Mouse (Mus musculus) myocyte (in vitro differentiated cells): ENCODE measurements at regions not wholly inside any gene's neighbourhood (a gene's known extent, or its start where the extent isn't known, plus 50 kb on each side); places are given as distances from the start of the nearest gene placed in this dataset.
A peak's percentile ranks its signal among the peaks of the same experiment; 100 is the strongest.

ENCODE experiments used
- H3K27me3 ChIP-seq: one replicate; pipeline ENCODE4 v1.6.1; 2011; ENCODE audit not compliant: control insufficient read depth, insufficient read depth, insufficient read length
- H3K36me3 ChIP-seq: one replicate; pipeline ENCODE4 v1.6.1; 2011; ENCODE audit not compliant: control insufficient read depth, insufficient read depth
- H3K4me2 ChIP-seq: one replicate; pipeline ENCODE4 v1.6.1; 2011; ENCODE audit warnings: low read depth, control low read depth
- H3K4me3 ChIP-seq: one replicate; pipeline ENCODE4 v1.5.1; 2011; ENCODE audit warnings: mild to moderate bottlenecking, control low read depth, moderate library complexity
- H3K79me2 ChIP-seq: one replicate; pipeline ENCODE4 v1.6.1; 2011; ENCODE audit not compliant: control insufficient read depth, insufficient read depth
- H3ac ChIP-seq: one replicate; pipeline ENCODE4 v1.6.1; 2011; ENCODE audit not compliant: control insufficient read depth, insufficient read length
- CEBPB ChIP-seq: IDR thresholded peaks from 2 replicates; pipeline ENCODE4 v1.6.1; 2011; ENCODE audit warnings: mild to moderate bottlenecking, moderate library complexity; ENCODE audit not compliant: poor library complexity, insufficient read depth, severe bottlenecking
- E2F4 ChIP-seq: IDR thresholded peaks from one replicate; pipeline ENCODE4 v1.6.1; 2011; ENCODE audit warnings: mild to moderate bottlenecking, control low read depth, moderate library complexity; ENCODE audit not compliant: insufficient read depth
- MAX ChIP-seq: IDR thresholded peaks from one replicate; pipeline ENCODE4 v1.6.1; 2011; ENCODE audit warnings: low read depth, mild to moderate bottlenecking, control low read depth
- MYOD1 ChIP-seq, 3 experiments: IDR thresholded peaks; one replicate each; pipeline ENCODE4 v1.6.1; 2011; ENCODE audit warnings: control low read depth in 2 of 3, low read depth in 2 of 3, mild to moderate bottlenecking in 2 of 3, moderate library complexity in 1 of 3; ENCODE audit not compliant: insufficient read length in 2 of 3, control insufficient read depth in 1 of 3
- MYOG ChIP-seq, 3 experiments: IDR thresholded peaks; one replicate each; pipeline ENCODE4 v1.6.1; 2011; ENCODE audit warnings: control low read depth in 2 of 3, low read depth in 2 of 3, mild to moderate bottlenecking in 2 of 3; ENCODE audit not compliant: insufficient read length in 2 of 3, control insufficient read depth in 1 of 3, insufficient read depth in 1 of 3
- POLR2A ChIP-seq: IDR thresholded peaks from one replicate; pipeline ENCODE4 v1.6.1; 2011; ENCODE audit warnings: low read depth, mild to moderate bottlenecking, control low read depth, moderate library complexity; ENCODE audit not compliant: insufficient read length
- POLR2AphosphoS2 ChIP-seq: IDR thresholded peaks from one replicate; pipeline ENCODE4 v1.6.1; 2011; ENCODE audit warnings: low read depth, control low read depth; ENCODE audit not compliant: insufficient read length
- REST ChIP-seq: IDR thresholded peaks from one replicate; pipeline ENCODE4 v1.6.1; 2011; ENCODE audit warnings: mild to moderate bottlenecking, control low read depth, moderate library complexity; ENCODE audit not compliant: insufficient read depth, insufficient read length
- SRF ChIP-seq: IDR thresholded peaks from one replicate; pipeline ENCODE4 v1.6.1; 2011; ENCODE audit warnings: low read depth; ENCODE audit not compliant: control insufficient read depth, insufficient read length
- TCF12 ChIP-seq: IDR thresholded peaks from one replicate; pipeline ENCODE4 v1.6.1; 2011; ENCODE audit warnings: mild to moderate bottlenecking, control low read depth; ENCODE audit not compliant: poor library complexity, insufficient read depth, severe bottlenecking
- TCF3 ChIP-seq: IDR thresholded peaks from one replicate; pipeline ENCODE4 v1.6.1; 2011; ENCODE audit warnings: low read depth, control low read depth; ENCODE audit not compliant: insufficient read length
- USF1 ChIP-seq: IDR thresholded peaks from one replicate; pipeline ENCODE4 v1.6.1; 2011; ENCODE audit warnings: low read depth, mild to moderate bottlenecking, control low read depth, moderate library complexity

GRCm38 (mm10) chr10:39261174-39262145 lies 97.9 kb upstream of the Ccn6 start:
- H3K36me3 ChIP-seq, result no peaks in the 10 kb centered on the region
- H3K4me2 ChIP-seq, result peak overlapping the region; percentile 56
- H3K4me3 ChIP-seq, result no peak overlapping the region
- peak; percentile 87 for TF ChIP-seq CEBPB
- TF ChIP-seq MYOG (IDR thresholded peaks at IDR 0.05; ENCODE audit: control insufficient read depth in 1 of 3, insufficient read depth in 1 of 3, insufficient read length in 2 of 3, low read depth in 2 of 3), result no peak
- H3K79me2 ChIP-seq, result no peaks in the 10 kb centered on the region
- no peaks in the 10 kb centered on the region for H3K27me3 ChIP-seq
- H3ac ChIP-seq, result no peak overlapping the region

GRCm38 (mm10) chr10:39260061-39260460 lies 96.5 kb upstream of the Ccn6 start:
- no peak overlapping the region for H3K4me3 ChIP-seq
- no peaks in the 10 kb centered on the region for H3K36me3 ChIP-seq
- no peaks in the 10 kb centered on the region for H3K27me3 ChIP-seq
- H3K79me2 ChIP-seq, result no peaks in the 10 kb centered on the region
- H3ac ChIP-seq, result no peak overlapping the region
- TF ChIP-seq POLR2AphosphoS2 (no peak), TCF3 (no peak), REST (no peak)
- H3K4me2 ChIP-seq, result no peak overlapping the region

- H3K27me3 ChIP-seq, result no peaks in the 10 kb centered on the region
- H3ac ChIP-seq, result no peak overlapping the region
- TF ChIP-seq POLR2AphosphoS2 (no peak), USF1 (no peak), MYOD1 (IDR thresholded peaks at IDR 0.05; ENCODE audit: control insufficient read depth in 1 of 3, insufficient read length in 2 of 3, low read depth in 2 of 3) (no peak), MAX (no peak), SRF (no peak), TCF12 (no peak), E2F4 (no peak), REST (no peak), POLR2A (no peak), TCF3 (no peak), CEBPB (no peak), MYOG (IDR thresholded peaks at IDR 0.05; ENCODE audit: control insufficient read depth in 1 of 3, insufficient read depth in 1 of 3, insufficient read length in 2 of 3, low read depth in 2 of 3) (no peak)
Observed at GRCm38 (mm10) chr10:39257371-39258154, 94.0 kb upstream of the Ccn6 start.

GRCm38 (mm10) chr10:39254561-39254960 lies 91.0 kb upstream of the Ccn6 start:
- H3K79me2 ChIP-seq, result no peaks in the 10 kb centered on the region
- H3K36me3 ChIP-seq, result no peaks in the 10 kb centered on the region
- H3K4me3 ChIP-seq, result no peak overlapping the region
- TF ChIP-seq CEBPB, result no peak
- TF ChIP-seq POLR2AphosphoS2, result no peak
- TF ChIP-seq E2F4, result no peak
- TF ChIP-seq MYOD1 (IDR thresholded peaks at IDR 0.05; ENCODE audit: control insufficient read depth in 1 of 3, insufficient read length in 2 of 3, low read depth in 2 of 3), result no peak
- TF ChIP-seq SRF, result no peak
- TF ChIP-seq REST, result no peak
- no peak for TF ChIP-seq USF1
- no peak for TF ChIP-seq TCF3
- TF ChIP-seq MYOG (IDR thresholded peaks at IDR 0.05; ENCODE audit: control insufficient read depth in 1 of 3, insufficient read depth in 1 of 3, insufficient read length in 2 of 3, low read depth in 2 of 3), result no peak
- no peak for TF ChIP-seq TCF12
- no peak for TF ChIP-seq MAX
- TF ChIP-seq POLR2A, result no peak
- H3K27me3 ChIP-seq, result no peaks in the 10 kb centered on the region
- H3ac ChIP-seq, result no peak overlapping the region
- no peak overlapping the region for H3K4me2 ChIP-seq

More at GRCm38 (mm10) chr10:39257371-39258154, 94.0 kb upstream of the Ccn6 start:
- no peaks in the 10 kb centered on the region for H3K36me3 ChIP-seq
- no peaks in the 10 kb centered on the region for H3K79me2 ChIP-seq
- no peak overlapping the region for H3K4me2 ChIP-seq
- no peak overlapping the region for H3K4me3 ChIP-seq

- Histone ChIP-seq H3K79me2 (no peaks in the 10 kb centered on the region), H3K4me2 (no peak overlapping the region), H3ac (no peak overlapping the region), H3K27me3 (no peaks in the 10 kb centered on the region), H3K4me3 (no peak overlapping the region), H3K36me3 (no peaks in the 10 kb centered on the region)
- TF ChIP-seq POLR2A, result no peak
- no peak for TF ChIP-seq MYOD1 (IDR thresholded peaks at IDR 0.05; ENCODE audit: control insufficient read depth in 1 of 3, insufficient read length in 2 of 3, low read depth in 2 of 3)
- TF ChIP-seq MAX, result no peak
- no peak for TF ChIP-seq REST
- TF ChIP-seq E2F4, result no peak
- no peak for TF ChIP-seq SRF
- no peak for TF ChIP-seq MYOG (IDR thresholded peaks at IDR 0.05; ENCODE audit: control insufficient read depth in 1 of 3, insufficient read depth in 1 of 3, insufficient read length in 2 of 3, low read depth in 2 of 3)
Observed at GRCm38 (mm10) chr10:39250039-39250438, 86.4 kb upstream of the Ccn6 start.
